In genomic region chr13:48573525-48574355, GRCm38 (mm10) we compare ENCODE assay signal across 9 mouse cellular contexts. TPM values are rescaled to one million over a fixed set of nuclear protein-coding genes. Genes with fewer than 3 reads are reported as not detected.
DNase-seq lines count a peak whose midpoint lies in the region; ATAC-seq lines count a peak whose summit lies in the region.
"Had no signal": no experiment of that assay in that cellular context is flagged by ENCODE, and none has a peak within 500 bp of the region (broad histone marks: within the 10 kb centered on the region; RNA-seq: fewer than 3 reads in every experiment).

No protein-coding gene starts in this region.

- H3K27me3 ChIP-seq in heart, embryonic 13.5 days (replicated peaks): no peaks in the 10 kb centered on the region
- H3K27me3 ChIP-seq in neural tube, embryonic 12.5 days (replicated peaks): no peaks in the 10 kb centered on the region
- no peaks in the 10 kb centered on the region for H3K27me3 ChIP-seq in forebrain, embryonic 11.5 days (ENCODE audit: control insufficient read depth, insufficient read depth, low read length)

- 0 out of 2 replicates have a peak, but pooled peaks cover under 1% of the 10 kb centered on the region for H3K36me3 ChIP-seq in heart, embryonic 13.5 days
- H3K36me3 ChIP-seq in neural tube, embryonic 12.5 days: peaks cover 2% of the 10 kb centered on the region; the same call in 1 of the 2 replicates
- H3K36me3 ChIP-seq in forebrain, embryonic 11.5 days (ENCODE audit: control insufficient read depth, insufficient read depth, low read length): no peaks in the 10 kb centered on the region

- no peaks in the 10 kb centered on the region for H3K9me3 ChIP-seq in heart, embryonic 13.5 days
- H3K9me3 ChIP-seq in neural tube, embryonic 12.5 days: no peaks in the 10 kb centered on the region
- H3K9me3 ChIP-seq in forebrain, embryonic 11.5 days (ENCODE audit: control insufficient read depth, low read length): no peaks in the 10 kb centered on the region

- peak overlapping the region; percentile 48 for H3K9ac ChIP-seq in heart, embryonic 13.5 days
- H3K9ac ChIP-seq in neural tube, embryonic 12.5 days: no peak overlapping the region
- no peak overlapping the region for H3K9ac ChIP-seq in forebrain, embryonic 11.5 days (ENCODE audit: low read length)
- H3K9ac ChIP-seq: liver, embryonic 14.5 days had no signal

- peak; percentile 13 to 26 for DNase-seq in heart, adult 9 months (ENCODE audit: low spot score in 2 of 2)
- DNase-seq in heart, postnatal 4 days: no peak
- DNase-seq in kidney, postnatal 10 days: peak; percentile 64
- DNase-seq in thymus, postnatal 4 days: no peak
- no peak for DNase-seq in adrenal gland, postnatal 4 days (ENCODE audit: low spot score in 2 of 2)
- no peak for DNase-seq in forebrain, embryonic 11.5 days (ENCODE audit: low spot score)

- ATAC-seq in heart, embryonic 13.5 days (ENCODE audit: extremely low read depth, insufficient number of reproducible peaks, low FRiP score, low TSS enrichment): no peak
- ATAC-seq in neural tube, embryonic 12.5 days (ENCODE audit: low FRiP score, low read depth): no peak
- ATAC-seq in forebrain, embryonic 11.5 days (replicated peaks; ENCODE audit: low FRiP score): no peak

- H3K4me3 ChIP-seq in heart, embryonic 13.5 days: no peak overlapping the region
- no peak overlapping the region for H3K4me3 ChIP-seq in neural tube, embryonic 12.5 days
- no peak overlapping the region for H3K4me3 ChIP-seq in forebrain, embryonic 11.5 days (ENCODE audit: low read depth, low read length)

- peak overlapping the region; percentile 43 for H3K4me2 ChIP-seq in heart, embryonic 13.5 days
- peak overlapping the region; percentile 8; the same call in 1 of the 2 replicates for H3K4me2 ChIP-seq in neural tube, embryonic 12.5 days (replicated peaks)
- no peak overlapping the region for H3K4me2 ChIP-seq in forebrain, embryonic 11.5 days (ENCODE audit: low read depth, low read length, severe bottlenecking)

- WGBS in heart, embryonic 13.5 days: 40% methylated on average over 19 of the region's 19 CpGs
- WGBS in neural tube, embryonic 12.5 days: 53% methylated on average over 19 of the region's 19 CpGs
- WGBS in forebrain, embryonic 11.5 days: 68% methylated on average over 19 of the region's 19 CpGs

- H3K27ac ChIP-seq in heart, embryonic 13.5 days (replicated peaks): peak overlapping the region; percentile 54
- H3K27ac ChIP-seq in neural tube, embryonic 12.5 days: no peak overlapping the region
- no peak overlapping the region for H3K27ac ChIP-seq in forebrain, embryonic 11.5 days (ENCODE audit: low read depth, low read length)
- H3K27ac ChIP-seq: liver, embryonic 14.5 days had no signal

- H3K4me1 ChIP-seq in heart, embryonic 13.5 days: peaks cover 49% of the 10 kb centered on the region
- H3K4me1 ChIP-seq in neural tube, embryonic 12.5 days: 0 out of 2 replicates have a peak, but pooled peaks cover 10% of the 10 kb centered on the region
- H3K4me1 ChIP-seq in forebrain, embryonic 11.5 days (replicated peaks; ENCODE audit: control insufficient read depth, insufficient read depth, low read length): no peaks in the 10 kb centered on the region

RNA-seq across cellular contexts. Expression of gene Ptpdc1, which starts 51.7 kb away (rescaled TPM):
- total RNA-seq in heart, postnatal 4 days (2021): 1 to 10 TPM; 8.2 to 8.9 TPM
- 4.6 and 6.6 TPM in 2 replicates for polyA plus RNA-seq in heart, embryonic 13.5 days (2015; fragmentation: Nextera tagmentation; extraction: Ambion mirVana)
- polyA plus RNA-seq in neural tube, embryonic 12.5 days (2016; fragmentation: Nextera tagmentation; extraction: Ambion mirVana): 15.5 and 19.1 TPM in 2 replicates
- total RNA-seq in adrenal gland, postnatal 4 days (2021): 10 to 100 TPM; 14.4 to 15.5 TPM
- polyA plus RNA-seq in forebrain, embryonic 11.5 days (2014; fragmentation: Nextera tagmentation; extraction: Ambion mirVana): 16.1 and 18.0 TPM in 2 replicates

Comparison
In these comparisons a context has a peak if more than half of its experiments do, and no peak if none do; other contexts are left out.
1. DNase-seq: peak in heart, adult 9 months (2 of 2) and kidney, postnatal 10 days (single experiment); none in heart, postnatal 4 days (single experiment), thymus, postnatal 4 days (single experiment), adrenal gland, postnatal 4 days (0 of 2) and forebrain, embryonic 11.5 days (single experiment).